Mouse (Mus musculus): ENCODE measurements at regions not wholly inside any gene's neighbourhood (a gene's known extent, or its start where the extent isn't known, plus 50 kb on each side); places are given as distances from the start of the nearest gene placed in this dataset.

DNA sequence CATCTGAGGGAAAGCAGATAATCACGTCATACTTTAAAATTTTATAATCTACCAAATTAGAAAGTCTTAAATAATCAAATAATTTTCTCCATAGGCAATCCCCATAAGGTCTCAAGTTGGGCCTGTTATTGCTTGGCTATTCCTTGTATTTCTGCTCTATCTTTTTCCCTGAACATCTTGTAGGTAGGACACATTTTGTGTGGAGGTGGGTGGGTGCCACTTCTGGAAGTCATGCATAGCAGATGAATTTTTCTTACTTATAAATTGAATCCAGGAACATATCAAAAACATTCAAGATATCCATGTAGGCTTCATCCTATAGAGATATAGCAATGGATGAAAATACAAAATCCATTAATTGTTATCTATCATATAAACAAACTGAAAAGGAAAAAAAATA lies 1418.7 kb downstream of the Cdh11 start:
- no peak for ATAC-seq (ENCODE audit: low FRiP score)

DNA sequence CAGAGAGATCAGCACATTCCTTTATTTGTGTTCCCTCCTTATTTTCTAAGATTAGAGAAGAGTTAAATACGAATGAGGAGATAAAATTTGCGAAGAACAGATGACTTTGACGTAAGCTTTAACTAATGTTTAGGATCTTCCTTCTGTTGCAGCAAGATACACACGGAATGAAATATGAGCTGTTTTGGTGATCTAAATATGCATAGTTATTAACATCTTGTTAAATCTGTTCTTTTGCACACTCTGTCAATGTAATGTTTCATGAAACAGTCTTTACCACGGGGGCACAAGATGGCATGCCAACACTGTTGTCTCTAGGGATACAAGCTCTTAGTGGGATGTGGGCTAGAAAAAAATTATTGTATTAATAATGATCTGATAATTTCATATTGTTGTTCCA lies 1434.6 kb downstream of the Cdh11 start:
- no peaks in the 10 kb centered on the region for H3K36me3 ChIP-seq (ENCODE audit: insufficient read depth, low read length)
- no peak for DNase-seq (ENCODE audit: low spot score)
- no peaks in the 10 kb centered on the region for H3K4me1 ChIP-seq (ENCODE audit: insufficient read depth, low read length)
- H3K4me2 ChIP-seq (ENCODE audit: low read depth, low read length, poor library complexity, severe bottlenecking) = no peak overlapping the region
- no peak for TF ChIP-seq CTCF (IDR thresholded peaks at IDR 0.05)
- ATAC-seq (ENCODE audit: low FRiP score) = no peak
- H3K27me3 ChIP-seq (ENCODE audit: insufficient read depth, low read length) = no peaks in the 10 kb centered on the region
- no peaks in the 10 kb centered on the region for H3K9me3 ChIP-seq (ENCODE audit: low read length)
- 60% methylated on average over 5 of the region's 5 CpGs for WGBS
- H3K9ac ChIP-seq (replicated peaks; ENCODE audit: low read length, poor library complexity, severe bottlenecking) = no peak overlapping the region
- no peak overlapping the region for H3K4me3 ChIP-seq (ENCODE audit: low read depth, low read length)
- H3K27ac ChIP-seq (ENCODE audit: low read depth, low read length) = no peak overlapping the region

More for the DNA sequence above, 1418.7 kb downstream of the Cdh11 start:
- no peak overlapping the region for H3K4me3 ChIP-seq (ENCODE audit: low read depth, low read length)
- 89% methylated on average over 1 of the region's 1 CpGs for WGBS
- no peaks in the 10 kb centered on the region for H3K36me3 ChIP-seq (ENCODE audit: insufficient read depth, low read length)
- TF ChIP-seq CTCF (IDR thresholded peaks at IDR 0.05) = no peak
- no peaks in the 10 kb centered on the region for H3K27me3 ChIP-seq (ENCODE audit: insufficient read depth, low read length)
- no peak overlapping the region for H3K9ac ChIP-seq (replicated peaks; ENCODE audit: low read length, poor library complexity, severe bottlenecking)
- no peaks in the 10 kb centered on the region for H3K9me3 ChIP-seq (ENCODE audit: low read length)
- no peak for DNase-seq (ENCODE audit: low spot score)
- no peak overlapping the region for H3K27ac ChIP-seq (ENCODE audit: low read depth, low read length)
- H3K4me1 ChIP-seq (ENCODE audit: insufficient read depth, low read length) = no peaks in the 10 kb centered on the region
- H3K4me2 ChIP-seq (ENCODE audit: low read depth, low read length, poor library complexity, severe bottlenecking) = no peak overlapping the region

DNA sequence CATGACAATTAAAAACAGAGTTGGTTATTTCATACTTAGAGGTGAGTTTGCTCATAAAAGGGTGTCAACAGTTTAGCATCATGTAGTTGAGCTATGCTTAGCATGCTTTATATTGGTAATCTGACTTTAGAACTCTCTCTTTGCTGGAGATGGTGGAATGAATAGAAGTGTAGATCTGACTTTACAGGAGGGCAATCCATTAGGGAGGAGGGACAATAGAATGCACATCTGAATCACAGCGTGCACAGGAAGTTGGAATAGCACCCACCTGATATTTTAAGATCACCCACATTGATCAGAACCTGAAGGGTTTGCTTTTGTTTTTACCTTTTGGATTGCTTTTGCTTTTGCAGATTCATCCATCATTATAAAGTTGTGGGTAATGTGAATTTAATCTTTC lies 1435.7 kb downstream of the Cdh11 start:
- Histone ChIP-seq H3K4me3 (ENCODE audit: low read depth, low read length) (no peak overlapping the region), H3K4me1 (ENCODE audit: insufficient read depth, low read length) (no peaks in the 10 kb centered on the region), H3K27ac (ENCODE audit: low read depth, low read length) (no peak overlapping the region), H3K4me2 (ENCODE audit: low read depth, low read length, poor library complexity, severe bottlenecking) (no peak overlapping the region), H3K9me3 (ENCODE audit: low read length) (no peaks in the 10 kb centered on the region), H3K9ac (replicated peaks; ENCODE audit: low read length, poor library complexity, severe bottlenecking) (no peak overlapping the region), H3K36me3 (ENCODE audit: insufficient read depth, low read length) (no peaks in the 10 kb centered on the region), H3K27me3 (ENCODE audit: insufficient read depth, low read length) (no peaks in the 10 kb centered on the region)
- TF ChIP-seq CTCF (IDR thresholded peaks at IDR 0.05) = no peak
- whole genome bisulfite sequencing = 72% methylated on average over 1 of the region's 1 CpGs
- no peak for ATAC-seq (ENCODE audit: low FRiP score)
- DNase-seq (ENCODE audit: low spot score) = no peak

DNA sequence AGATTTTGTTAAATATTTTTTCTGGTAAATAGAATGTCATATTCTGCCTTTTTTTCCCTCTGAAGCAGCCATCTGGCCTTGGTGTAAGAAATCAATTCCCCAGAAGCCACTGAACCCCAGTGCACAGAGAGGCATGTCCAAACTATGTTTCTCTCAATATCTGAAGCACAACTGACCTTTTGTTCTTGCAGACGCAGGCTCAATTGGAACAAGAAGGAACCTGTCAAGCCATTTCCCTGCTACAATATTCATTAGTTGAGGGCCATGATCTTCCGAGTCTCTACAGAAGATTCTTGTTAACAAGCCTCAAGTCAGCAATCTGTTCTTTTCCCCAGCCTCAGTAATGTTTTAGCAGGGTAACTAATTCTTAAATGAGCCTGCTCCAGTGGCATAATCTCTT lies 1456.2 kb downstream of the Cdh11 start:
- Histone ChIP-seq H3K4me1 (ENCODE audit: insufficient read depth, low read length) (no peaks in the 10 kb centered on the region), H3K36me3 (ENCODE audit: insufficient read depth, low read length) (no peaks in the 10 kb centered on the region), H3K4me2 (ENCODE audit: low read depth, low read length, poor library complexity, severe bottlenecking) (no peak overlapping the region), H3K27me3 (ENCODE audit: insufficient read depth, low read length) (no peaks in the 10 kb centered on the region), H3K9me3 (ENCODE audit: low read length) (no peaks in the 10 kb centered on the region), H3K4me3 (ENCODE audit: low read depth, low read length) (no peak overlapping the region), H3K9ac (replicated peaks; ENCODE audit: low read length, poor library complexity, severe bottlenecking) (no peak overlapping the region), H3K27ac (ENCODE audit: low read depth, low read length) (no peak overlapping the region)
- 15% methylated on average over 2 of the region's 2 CpGs for WGBS
- no peak for TF ChIP-seq CTCF (IDR thresholded peaks at IDR 0.05)
- DNase-seq (ENCODE audit: low spot score) (peak; percentile 37), ATAC-seq (ENCODE audit: low FRiP score) (no peak)

DNA sequence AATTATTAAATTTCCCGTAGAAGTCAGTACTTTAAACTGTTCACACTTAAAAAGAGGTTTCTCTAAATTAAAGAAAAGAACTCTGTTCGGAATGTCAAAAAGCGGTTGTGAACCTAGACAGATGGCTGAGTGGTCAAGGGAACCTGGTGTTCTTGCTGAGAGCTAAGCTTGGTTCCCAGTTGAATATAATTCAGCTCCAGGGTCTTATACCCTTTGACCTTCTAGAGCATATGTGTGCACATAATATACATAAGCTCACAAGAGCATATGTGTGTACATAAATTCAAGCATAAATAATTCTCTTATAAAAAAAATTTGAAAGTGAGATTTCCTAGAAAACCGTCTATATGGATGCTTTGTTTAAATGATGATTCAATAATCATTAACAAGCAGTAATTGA lies 1456.7 kb downstream of the Cdh11 start:
- H3K4me1 ChIP-seq (ENCODE audit: insufficient read depth, low read length) = no peaks in the 10 kb centered on the region
- no peak overlapping the region for H3K4me3 ChIP-seq (ENCODE audit: low read depth, low read length)
- no peaks in the 10 kb centered on the region for H3K27me3 ChIP-seq (ENCODE audit: insufficient read depth, low read length)
- no peak overlapping the region for H3K9ac ChIP-seq (replicated peaks; ENCODE audit: low read length, poor library complexity, severe bottlenecking)
- H3K36me3 ChIP-seq (ENCODE audit: insufficient read depth, low read length) = no peaks in the 10 kb centered on the region
- 70% methylated on average over 4 of the region's 4 CpGs for WGBS
- ATAC-seq (ENCODE audit: low FRiP score) (no peak), DNase-seq (ENCODE audit: low spot score) (peak; percentile 3)
- no peak for TF ChIP-seq CTCF (IDR thresholded peaks at IDR 0.05)
- no peaks in the 10 kb centered on the region for H3K9me3 ChIP-seq (ENCODE audit: low read length)
- no peak overlapping the region for H3K4me2 ChIP-seq (ENCODE audit: low read depth, low read length, poor library complexity, severe bottlenecking)
- H3K27ac ChIP-seq (ENCODE audit: low read depth, low read length) = no peak overlapping the region

DNA sequence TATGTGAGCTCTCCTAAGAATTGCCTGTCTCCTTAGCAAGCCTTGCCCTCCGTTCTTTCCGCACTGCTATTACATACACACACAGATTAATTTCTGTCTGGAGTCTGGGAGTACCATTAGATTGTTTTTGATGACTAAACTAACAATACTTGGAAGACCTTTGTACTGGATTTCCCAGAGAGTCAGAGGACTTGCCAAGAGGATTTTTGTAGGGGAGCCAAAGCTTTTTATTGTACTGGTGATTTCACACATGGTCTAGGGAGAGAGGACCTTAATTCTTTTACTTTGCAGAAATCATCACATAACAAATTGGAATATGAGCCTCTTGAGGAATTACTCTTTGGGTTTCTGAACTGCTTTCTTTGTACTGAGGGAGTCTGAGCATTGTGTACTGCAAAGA lies 1486.9 kb downstream of the Cdh11 start:
- DNase-seq (ENCODE audit: low spot score) (peak; percentile 12), ATAC-seq (ENCODE audit: low FRiP score) (no peak)
- no peak overlapping the region for H3K4me2 ChIP-seq (ENCODE audit: low read depth, low read length, poor library complexity, severe bottlenecking)
- no peak overlapping the region for H3K27ac ChIP-seq (ENCODE audit: low read depth, low read length)
- H3K4me1 ChIP-seq (ENCODE audit: insufficient read depth, low read length) = no peaks in the 10 kb centered on the region
- H3K27me3 ChIP-seq (ENCODE audit: insufficient read depth, low read length) = no peaks in the 10 kb centered on the region
- TF ChIP-seq CTCF (IDR thresholded peaks at IDR 0.05) = no peak
- WGBS = 52% methylated on average over 2 of the region's 2 CpGs
- H3K9me3 ChIP-seq (ENCODE audit: low read length) = no peaks in the 10 kb centered on the region
- H3K36me3 ChIP-seq (ENCODE audit: insufficient read depth, low read length) = no peaks in the 10 kb centered on the region
- H3K4me3 ChIP-seq (ENCODE audit: low read depth, low read length) = no peak overlapping the region
- no peak overlapping the region for H3K9ac ChIP-seq (replicated peaks; ENCODE audit: low read length, poor library complexity, severe bottlenecking)
